Mouse (Mus musculus): ENCODE measurements around the gene Nit2.

DNA sequence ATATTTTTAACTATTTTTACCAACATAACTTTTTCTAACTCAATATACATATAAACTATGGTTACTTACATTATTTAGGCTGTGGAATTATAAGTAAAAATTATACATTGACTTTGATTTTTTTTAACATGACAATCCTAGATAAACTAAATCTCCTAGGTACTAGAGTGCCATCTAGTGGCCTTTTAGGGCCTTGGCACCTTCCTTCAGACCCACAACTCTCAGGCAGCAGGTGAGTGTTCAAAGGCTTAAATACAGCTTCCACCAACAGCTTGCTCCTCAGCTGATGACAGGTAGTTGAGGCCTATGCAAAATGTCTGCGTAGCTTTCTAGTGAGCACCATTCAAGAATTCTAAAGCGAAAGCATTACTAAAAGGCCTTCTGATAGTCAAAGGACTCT is 10.1 kb upstream of the Nit2 start:
- TF ChIP-seq POLR2A (IDR thresholded peaks at IDR 0.05; ENCODE audit: low read depth, low read length) = no peak
- TF ChIP-seq CTCF (IDR thresholded peaks at IDR 0.05; ENCODE audit: extremely low read depth, insufficient read length, insufficient replicate concordance, low read depth, low read length) = peak; percentile 44; the same call in 1 of the 2 replicates
